Mouse (Mus musculus) thymus, adult 2 months (tissue): ENCODE measurements at regions not wholly inside any gene's neighbourhood (a gene's known extent, or its start where the extent isn't known, plus 50 kb on each side); places are given as distances from the start of the nearest gene placed in this dataset.

Source experiments
- CTCF ChIP-seq: fragments of 200-500 bp; IDR thresholded peaks from 2 replicates; pipeline ENCODE4 v1.5.1; 2012; ENCODE audit warnings: mild to moderate bottlenecking, control low read depth, low read length, moderate library complexity, borderline replicate concordance; ENCODE audit not compliant: control insufficient read depth, poor library complexity, insufficient read depth; ENCODE audit errors: extremely low read depth
- POLR2A ChIP-seq: fragments of 200-500 bp; IDR thresholded peaks from 2 replicates; pipeline ENCODE4 v1.6.1; 2012; ENCODE audit warnings: mild to moderate bottlenecking, low read length, control low read depth, moderate library complexity; ENCODE audit not compliant: control insufficient read depth, poor library complexity, insufficient read depth; ENCODE audit errors: extremely low read depth

DNA sequence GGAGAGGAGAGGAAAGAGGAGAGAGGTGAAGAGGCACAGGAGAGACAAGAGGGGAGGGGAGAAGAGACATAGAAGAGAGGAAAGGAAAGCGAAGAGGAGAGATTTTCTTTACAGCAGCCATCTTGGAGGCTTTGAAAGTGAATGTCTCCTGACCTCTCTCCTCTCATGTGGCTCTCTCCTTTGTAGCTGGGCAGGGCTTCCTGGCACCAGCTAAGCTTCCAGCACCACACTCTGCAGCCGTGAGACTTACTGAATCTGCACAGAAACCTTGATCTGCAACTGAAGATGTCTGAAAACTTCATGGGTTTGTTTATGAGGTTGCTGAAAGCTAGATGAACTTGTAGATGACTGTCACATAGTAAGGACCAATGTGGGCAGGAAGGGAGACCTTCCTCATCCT, 471.6 kb upstream of the 3110018I06Rik start:
- no peak for TF ChIP-seq POLR2A
- TF ChIP-seq CTCF, result no peak
